Mouse (Mus musculus) ES-E14 (cell line): Measurements from ENCODE around the gene Gid8. TPM values are rescaled to one million over a fixed set of nuclear protein-coding genes. Genes with fewer than 3 reads are reported as not detected.

Experiments
- DNase-seq: peaks from one replicate; pipeline ENCODE4 v3.0.0-alpha.2; 2013; ENCODE audit warnings: low read depth, low spot score
- H3K27ac ChIP-seq: 2 replicates; pipeline ENCODE4 v1.5.1; 2012; ENCODE audit warnings: low read depth, mild to moderate bottlenecking, low read length, moderate library complexity, mixed read lengths; ENCODE audit not compliant: poor library complexity, insufficient read depth, severe bottlenecking
- H3K36me3 ChIP-seq: 2 replicates; pipeline ENCODE4 v1.6.1; 2012; ENCODE audit warnings: mild to moderate bottlenecking, low read length, moderate library complexity, mixed read lengths; ENCODE audit not compliant: control insufficient read depth, poor library complexity, insufficient read depth, severe bottlenecking
- H3K4me1 ChIP-seq, 2 experiments: fragments of 150-350 bp in 1 of 2; sonication (generic) in 1 of 2; 2 replicates each; pipeline ENCODE4 v1.6.1; 2012; ENCODE audit warnings: low read length in 2 of 2, mild to moderate bottlenecking in 1 of 2, mixed read lengths in 1 of 2; ENCODE audit not compliant: control insufficient read depth in 2 of 2, insufficient read depth in 2 of 2, poor library complexity in 1 of 2
- H3K4me3 ChIP-seq, 2 experiments: fragments of 150-350 bp in 1 of 2; sonication (generic) in 1 of 2; 2 replicates each; pipeline ENCODE4 v1.5.1; 2012; ENCODE audit warnings: low read length in 2 of 2, low read depth in 1 of 2, mild to moderate bottlenecking in 1 of 2, mixed read lengths in 1 of 2; ENCODE audit not compliant: insufficient read depth in 1 of 2, poor library complexity in 1 of 2, severe bottlenecking in 1 of 2
- H3K9ac ChIP-seq: 2 replicates; pipeline ENCODE4 v1.6.1; 2012; ENCODE audit warnings: low read depth, mild to moderate bottlenecking, low read length, mixed read lengths; ENCODE audit not compliant: poor library complexity, insufficient read depth, severe bottlenecking
- H3K9me3 ChIP-seq: fragments of 150-350 bp; sonication (generic); 2 replicates; pipeline ENCODE4 v1.6.1; 2012; ENCODE audit warnings: low read depth, mild to moderate bottlenecking, low read length; ENCODE audit not compliant: control insufficient read depth, insufficient read depth
- CHD2 ChIP-seq: IDR thresholded peaks from 2 replicates; pipeline ENCODE4 v1.6.1; 2014; ENCODE audit warnings: mild to moderate bottlenecking, low read depth, low read length, inconsistent platforms
- HCFC1 ChIP-seq: IDR thresholded peaks from 2 replicates; pipeline ENCODE4 v1.6.1; 2012; ENCODE audit warnings: low read length, inconsistent platforms, borderline replicate concordance; ENCODE audit not compliant: insufficient read depth
- MAFK ChIP-seq: IDR thresholded peaks from 2 replicates; pipeline ENCODE4 v1.6.1; 2014; ENCODE audit warnings: mild to moderate bottlenecking, low read depth, low read length, inconsistent platforms; ENCODE audit not compliant: insufficient read depth
- ZC3H11A ChIP-seq: IDR thresholded peaks from 2 replicates; pipeline ENCODE4 v1.6.1; 2012; ENCODE audit warnings: low read depth, mild to moderate bottlenecking, inconsistent platforms, low read length, borderline replicate concordance
- ZNF384 ChIP-seq: IDR thresholded peaks from 2 replicates; pipeline ENCODE4 v1.6.1; 2012; ENCODE audit warnings: low read depth, low read length, inconsistent platforms
- in situ Hi-C, 2 experiments: fragments of 600-800 bp; cut with MboI; formaldehyde crosslinking; loops; one replicate each; pipeline ENCODE4 v1.15.1; 2025; ENCODE audit warnings: low sequenced_read_pairs in 2 of 2, inconsistent platforms in 1 of 2; ENCODE audit not compliant: unreplicated experiment in 2 of 2
- total RNA-seq: library from RNA; depleted of rRNA; stranded (reverse); fragments of 300-350 nt; gene quantifications from 2 replicates; pipeline ENCODE4 v1.2.3, GENCODE M21; 2012; rRNA removed

Gene Gid8
- total RNA-seq, 1 experiment = 57.8 TPM

DNA sequence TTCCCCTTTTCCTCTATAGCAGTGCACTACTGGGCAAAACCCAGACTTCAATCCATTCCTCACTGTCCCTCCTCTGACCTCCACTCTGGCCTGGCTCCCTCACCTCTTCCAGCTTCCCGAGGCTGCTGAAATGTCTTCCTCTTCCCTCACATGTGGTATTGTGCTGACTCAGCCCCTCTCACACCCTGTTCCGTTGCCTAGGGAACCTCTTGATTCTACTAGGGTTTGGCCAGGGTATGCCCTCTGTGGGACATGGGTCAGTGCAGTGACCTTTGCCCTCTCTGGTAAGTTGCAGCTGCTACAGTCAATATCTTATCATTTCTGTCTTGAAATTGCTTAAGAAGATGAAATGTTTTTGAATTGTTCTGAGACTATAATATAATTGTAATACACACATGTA lies 46.9 kb downstream of the Gid8 start:
- no peak for DNase-seq
- Histone ChIP-seq H3K4me1 (no peaks in the 10 kb centered on the region), H3K9me3 (no peaks in the 10 kb centered on the region), H3K9ac (no peak overlapping the region), H3K36me3 (no peaks in the 10 kb centered on the region), H3K4me3 (no peak overlapping the region), H3K27ac (no peak overlapping the region)
- in situ Hi-C loops = loop anchor here in 1 of 2 experiments (10.0 kb wide), 1 partner anchor 182 kb away; no protein-coding TSS in a partner anchor
- peak; percentile 70 for TF ChIP-seq MAFK
- no peak for TF ChIP-seq CHD2

DNA sequence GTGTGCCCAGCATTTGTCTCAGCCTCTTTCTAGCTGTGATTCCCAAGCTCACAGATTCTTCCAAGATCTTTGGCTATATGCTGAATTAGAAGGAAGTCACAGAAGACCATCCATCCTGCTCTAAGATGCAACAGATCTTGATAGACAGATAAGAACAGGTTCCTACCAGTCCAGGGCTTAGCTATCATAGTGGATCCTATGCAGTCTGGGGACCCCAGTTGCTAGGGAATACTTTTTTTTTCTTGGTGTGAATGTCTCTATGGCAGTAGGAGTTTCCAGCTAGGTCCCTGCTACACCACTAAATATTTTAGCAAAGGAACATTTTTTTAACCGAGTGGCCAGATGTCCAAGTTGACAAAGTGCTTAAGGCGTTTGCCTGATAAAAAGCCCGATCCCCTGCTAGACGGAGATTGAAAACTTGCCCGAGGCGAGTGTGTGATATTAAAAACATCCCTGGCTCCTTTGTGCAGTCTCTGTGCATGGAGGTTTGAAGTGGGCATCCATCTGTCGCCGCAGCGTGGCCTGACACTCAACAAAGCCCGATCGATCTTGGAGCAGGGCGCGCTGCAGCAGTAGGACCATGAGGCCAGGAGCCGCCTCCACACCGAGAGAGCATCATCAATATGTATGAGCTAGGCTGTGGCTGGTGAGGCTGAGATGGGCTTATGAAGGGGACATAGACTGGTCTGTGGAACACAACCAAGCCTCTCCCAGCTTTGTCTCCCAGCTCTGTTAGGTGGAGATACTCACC lies 48.8 kb downstream of the Gid8 start:
- DNase-seq = no peak
- Histone ChIP-seq H3K36me3 (no peaks in the 10 kb centered on the region), H3K4me3 (no peak overlapping the region), H3K9ac (no peak overlapping the region), H3K4me1 (no peaks in the 10 kb centered on the region), H3K9me3 (no peaks in the 10 kb centered on the region), H3K27ac (no peak overlapping the region)
- in situ Hi-C loops = loop anchor here in 1 of 2 experiments (10.0 kb wide), 1 partner anchor 184 kb away; no protein-coding TSS in a partner anchor
- TF ChIP-seq CHD2 = no peak
- no peak for TF ChIP-seq ZNF384
- TF ChIP-seq ZC3H11A = no peak
- TF ChIP-seq MAFK = no peak
- TF ChIP-seq HCFC1 = no peak

DNA sequence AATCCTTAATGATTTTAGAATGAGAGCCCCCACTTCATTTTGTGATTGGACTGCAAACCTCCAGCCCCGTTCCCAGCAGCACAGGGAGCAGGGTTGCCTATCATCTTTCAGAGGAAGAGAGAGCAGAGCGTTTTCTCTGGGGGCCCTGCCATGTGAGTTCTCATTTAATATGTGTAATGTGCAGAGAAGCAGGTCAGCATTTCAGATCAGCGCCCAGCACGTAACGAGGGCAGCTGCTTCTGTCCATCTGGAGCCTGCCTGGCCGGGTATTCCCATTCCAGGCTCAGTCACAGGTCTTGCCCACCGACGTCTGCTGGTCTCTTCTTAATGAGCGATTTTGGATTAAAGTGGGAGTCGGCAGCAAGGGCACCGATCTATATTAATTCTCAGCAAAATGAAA lies 55.1 kb downstream of the Gid8 start:
- H3K4me3 ChIP-seq = no peak overlapping the region
- no peak for TF ChIP-seq ZC3H11A
- TF ChIP-seq ZNF384 = no peak
- no peak for TF ChIP-seq HCFC1
- no peak for TF ChIP-seq MAFK
- no peak for TF ChIP-seq CHD2
- DNase-seq = no peak
- H3K9ac ChIP-seq = no peak overlapping the region
- in situ Hi-C loops = no loop called here
- H3K9me3 ChIP-seq = no peaks in the 10 kb centered on the region
- H3K27ac ChIP-seq = no peak overlapping the region
- H3K4me1 ChIP-seq = 0 out of 4 replicates have a peak, but pooled peaks cover 0 to 2% of the 10 kb centered on the region in 2 experiments
- H3K36me3 ChIP-seq = no peaks in the 10 kb centered on the region

DNA sequence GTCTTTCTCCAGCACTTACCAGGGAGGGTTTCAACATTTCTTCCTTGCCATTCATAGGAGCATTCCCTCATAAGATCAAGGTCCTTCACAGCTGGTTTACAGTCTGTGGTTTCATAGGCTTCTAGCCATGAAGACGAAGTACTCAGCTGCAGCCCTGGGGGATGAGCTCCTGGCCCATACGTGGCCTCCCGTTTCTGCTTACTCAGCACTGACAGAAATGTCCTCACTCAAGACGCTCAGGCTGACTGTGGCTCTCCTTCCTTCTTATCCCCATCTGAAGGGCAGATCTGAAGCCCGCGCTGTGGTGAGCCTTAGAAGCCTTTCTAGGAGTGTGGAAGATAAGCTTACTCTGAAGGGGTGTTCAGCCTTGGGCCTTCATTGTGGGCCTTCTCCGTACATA lies 55.8 kb downstream of the Gid8 start:
- no peaks in the 10 kb centered on the region for H3K9me3 ChIP-seq
- H3K27ac ChIP-seq = no peak overlapping the region
- H3K4me3 ChIP-seq = no peak overlapping the region
- no peak overlapping the region for H3K9ac ChIP-seq
- TF ChIP-seq MAFK = peak; percentile 79
- TF ChIP-seq ZNF384 = no peak
- H3K36me3 ChIP-seq = no peaks in the 10 kb centered on the region
- DNase-seq = no peak
- H3K4me1 ChIP-seq = peaks cover 0 to 2% of the 10 kb centered on the region in 2 experiments; a peak in 1 of 4 replicates
- in situ Hi-C loops = no loop called here

Other genes with a start within 250 kb of the Gid8 start
- 0.09 TPM in 1 of 2 replicates, not detected in the other for gene Ntsr1, start 210.1 kb upstream of the Gid8 start, total RNA-seq
- 27.2 and 30.9 TPM in 2 replicates for gene Mrgbp, start 128.8 kb upstream of the Gid8 start, total RNA-seq
- 31.5 and 39.2 TPM in 2 replicates for gene Ogfr, start 120.9 kb upstream of the Gid8 start, total RNA-seq
- 5.4 and 7.9 TPM in 2 replicates for gene Col9a3, start 112.3 kb upstream of the Gid8 start, total RNA-seq
- gene Tcfl5, start 67.4 kb upstream of the Gid8 start, total RNA-seq = 36.0 and 44.9 TPM in 2 replicates
- gene Dido1, start 118 bp upstream of the Gid8 start, total RNA-seq = 84.7 and 90.6 TPM in 2 replicates
- 12.0 and 28.1 TPM in 2 replicates for gene Slc17a9, start 15.1 kb downstream of the Gid8 start, total RNA-seq
- 0.11 and 0.18 TPM in 2 replicates for gene Bhlhe23, start 66.8 kb downstream of the Gid8 start, total RNA-seq
- gene Ythdf1, start 210.8 kb downstream of the Gid8 start, total RNA-seq = 53.8 and 58.4 TPM in 2 replicates
- 2.1 and 3.7 TPM in 2 replicates for gene Birc7, start 218.9 kb downstream of the Gid8 start, total RNA-seq
- gene Nkain4, start 244.6 kb downstream of the Gid8 start, total RNA-seq = 7.8 and 12.4 TPM in 2 replicates